Mouse (Mus musculus): ENCODE data around the gene Gm49358.

GRCm38 (mm10) chr10:86814292-86815131 lies 50.7 kb downstream of the Gm49358 start:
- no peak for TF ChIP-seq CTCF (IDR thresholded peaks at IDR 0.05; ENCODE audit: low read depth, low read length)
- no peak for TF ChIP-seq POLR2A (IDR thresholded peaks at IDR 0.05; ENCODE audit: borderline replicate concordance, low read depth, low read length)
